Mouse (Mus musculus): ENCODE data around the gene Rab31.

GRCm38 (mm10) chr17:65682071-65682680, 90.4 kb downstream of the Rab31 start:
- TF ChIP-seq EP300 (IDR thresholded peaks at IDR 0.05; ENCODE audit: low read depth): no peak
- TF ChIP-seq CTCF (IDR thresholded peaks at IDR 0.05; ENCODE audit: low read depth): no peak
